Mouse (Mus musculus): ENCODE data around the gene Tax1bp1. TPM values are rescaled to one million over a fixed set of nuclear protein-coding genes. Genes with fewer than 3 reads are reported as not detected.
"Not testable (repeated sequence)": the region's sequence is repeated elsewhere in the genome, so short reads cannot be mapped to it uniquely, and the experiment has no call there.

Tax1bp1 gene
- 100 to 1,000 TPM; 107 to 113 TPM for total RNA-seq (2021)

DNA sequence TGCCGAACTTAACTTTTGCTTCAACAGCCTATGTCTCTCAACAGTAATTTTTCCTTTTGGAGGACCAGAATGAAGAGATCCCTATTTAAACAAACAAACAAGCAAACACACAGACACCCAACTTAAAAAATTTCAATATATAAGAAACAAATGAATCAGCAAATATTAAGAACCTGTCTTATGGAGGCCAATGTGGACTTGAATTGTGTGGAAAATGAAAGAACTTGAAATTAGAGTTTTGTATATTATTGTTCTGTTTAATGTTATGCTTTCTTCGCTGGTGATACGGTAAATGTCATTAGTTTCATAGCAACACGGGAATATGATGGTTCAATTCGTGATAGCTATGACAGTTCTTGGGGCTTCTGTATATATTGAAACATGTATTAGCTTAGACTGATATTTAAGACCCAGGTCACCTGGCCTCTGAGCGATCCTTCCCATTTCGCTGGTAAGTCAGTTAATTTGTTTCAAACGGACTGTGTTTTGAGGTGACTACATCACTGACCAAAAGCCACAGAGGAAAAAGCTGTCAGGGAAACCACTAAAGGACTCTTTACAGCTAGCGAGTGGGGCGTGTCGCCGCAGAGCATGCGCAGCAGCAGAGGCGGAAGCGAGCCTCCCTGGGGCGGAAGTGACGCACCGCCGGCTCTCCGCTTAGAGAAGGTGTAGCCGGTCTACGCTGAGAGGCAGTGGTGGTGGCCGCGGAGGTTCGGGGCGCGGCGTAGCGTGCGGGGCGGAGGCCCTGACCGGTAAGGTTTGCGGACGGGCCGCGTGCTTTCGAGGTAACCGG lies at the start of gene Tax1bp1:
Gene Tax1bp1 (plus strand): TSS at position 626 of the 793 bp plus-strand sequence.
- DNase-seq = peak; percentile 94

DNA sequence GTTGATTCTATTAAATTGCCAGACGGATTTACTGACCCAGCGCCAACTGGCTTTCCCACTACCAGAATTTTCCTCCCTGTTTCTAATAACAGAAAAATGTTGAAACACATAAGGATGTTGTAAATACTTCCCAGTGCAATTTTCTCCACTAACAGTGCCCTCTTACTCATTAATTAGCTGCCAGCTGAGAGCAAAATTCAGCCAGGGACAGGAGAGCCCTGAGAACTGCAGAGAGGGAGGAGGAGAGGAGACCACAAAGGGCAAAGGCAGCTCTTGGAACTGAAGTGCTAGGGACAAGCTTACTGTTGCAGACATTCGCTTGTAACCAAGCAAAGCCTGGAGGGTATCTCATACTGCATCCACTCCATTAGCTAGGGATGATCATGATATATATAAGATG lies 45.9 kb upstream of the Tax1bp1 start:
- DNase-seq = no peak

DNA sequence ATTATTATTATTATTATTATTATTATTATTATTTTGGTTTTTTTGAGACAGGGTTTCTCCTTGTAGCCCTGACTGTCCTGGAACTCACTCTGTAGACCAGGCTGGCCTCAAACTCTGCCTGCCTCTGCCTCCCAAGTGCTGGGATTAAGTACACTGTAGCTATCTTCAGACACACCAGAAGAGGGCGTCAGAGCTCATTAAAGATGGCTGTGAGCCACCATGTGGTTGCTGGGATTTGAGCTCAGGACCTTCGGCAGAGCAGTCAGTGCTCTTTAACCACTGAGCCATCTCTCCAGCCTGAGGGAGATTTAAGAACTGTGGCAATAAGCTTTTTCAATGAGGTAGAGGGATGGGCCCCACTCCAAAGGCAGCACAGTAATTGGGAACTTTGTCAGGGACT lies 43.7 kb upstream of the Tax1bp1 start:
- not testable (repeated sequence) for DNase-seq

DNA sequence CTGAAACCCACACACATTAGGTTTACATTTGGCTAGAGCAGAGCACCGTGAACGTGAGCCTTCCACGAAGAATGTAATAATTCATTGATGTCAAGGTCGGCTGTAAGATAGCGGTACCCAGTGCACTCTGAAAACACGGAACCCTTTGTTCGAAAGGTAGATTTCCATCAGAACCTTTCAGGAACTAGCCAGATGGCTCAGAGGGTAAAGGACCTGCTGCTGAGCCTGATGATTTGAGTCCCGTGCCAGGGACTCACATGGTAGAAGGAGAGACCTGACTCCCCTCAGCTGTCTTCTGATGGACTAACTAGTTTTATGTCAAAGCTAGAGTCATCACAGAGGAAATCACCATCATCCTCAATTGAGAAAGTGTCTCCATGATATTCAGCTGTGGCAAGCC lies 41.7 kb upstream of the Tax1bp1 start:
- no peak for DNase-seq

DNA sequence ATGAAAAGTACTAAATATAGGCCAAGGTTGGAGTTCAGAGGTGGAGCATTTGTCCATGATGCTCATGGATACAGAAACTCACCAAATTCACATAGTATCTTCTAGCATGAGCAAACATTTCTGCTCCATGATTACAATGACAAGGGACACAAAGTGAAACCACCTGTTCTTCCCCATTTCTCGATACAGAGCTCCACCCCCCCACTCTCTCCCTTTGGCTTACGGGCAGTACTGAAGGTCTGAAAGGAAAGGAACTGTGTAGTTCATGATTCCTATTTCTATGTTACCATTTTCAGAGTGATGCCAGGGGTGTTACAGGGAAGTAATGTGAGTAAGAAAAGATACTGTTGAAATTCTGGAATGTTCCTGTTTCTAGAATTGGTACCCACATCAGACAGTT lies 41.0 kb upstream of the Tax1bp1 start:
- DNase-seq = no peak

DNA sequence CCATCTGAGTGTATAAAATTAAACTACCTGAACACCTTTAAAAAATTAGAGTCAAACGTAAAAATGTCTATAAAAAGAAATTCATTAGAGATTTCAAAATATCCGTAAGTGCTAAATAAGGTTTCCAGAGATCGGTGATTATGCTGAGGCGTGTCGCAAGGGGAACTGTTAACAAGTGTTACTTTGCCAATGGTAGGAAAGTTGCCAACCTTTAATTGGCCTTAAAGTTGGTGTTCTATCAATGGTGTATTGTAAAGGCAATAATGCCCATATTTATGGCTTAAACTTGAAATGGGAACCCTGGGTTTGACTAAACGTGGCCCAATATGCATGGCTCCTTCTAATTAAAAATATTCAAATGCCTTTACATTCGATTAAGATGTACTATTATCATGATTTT lies 39.8 kb upstream of the Tax1bp1 start:
- no peak for DNase-seq

DNA sequence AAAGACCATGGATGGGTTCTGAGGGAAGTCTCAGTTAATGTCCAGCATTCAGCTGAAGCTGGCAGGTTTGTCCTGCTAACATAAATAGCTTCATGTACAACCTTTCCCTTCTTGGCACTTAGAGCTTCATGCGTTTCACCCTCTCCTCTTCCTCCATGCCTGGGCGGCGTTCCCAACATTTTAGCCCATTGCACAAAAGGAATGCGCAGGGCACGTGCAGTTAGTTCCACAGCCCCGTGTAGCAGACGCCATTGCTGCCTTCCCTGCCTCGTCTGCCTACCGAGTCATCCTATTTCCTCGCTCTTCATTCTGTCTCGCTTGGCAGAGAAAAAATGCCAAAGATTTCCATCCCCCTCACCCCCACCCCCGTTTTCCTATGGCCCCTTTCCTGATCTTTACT lies 39.0 kb upstream of the Tax1bp1 start:
- no peak for DNase-seq

DNA sequence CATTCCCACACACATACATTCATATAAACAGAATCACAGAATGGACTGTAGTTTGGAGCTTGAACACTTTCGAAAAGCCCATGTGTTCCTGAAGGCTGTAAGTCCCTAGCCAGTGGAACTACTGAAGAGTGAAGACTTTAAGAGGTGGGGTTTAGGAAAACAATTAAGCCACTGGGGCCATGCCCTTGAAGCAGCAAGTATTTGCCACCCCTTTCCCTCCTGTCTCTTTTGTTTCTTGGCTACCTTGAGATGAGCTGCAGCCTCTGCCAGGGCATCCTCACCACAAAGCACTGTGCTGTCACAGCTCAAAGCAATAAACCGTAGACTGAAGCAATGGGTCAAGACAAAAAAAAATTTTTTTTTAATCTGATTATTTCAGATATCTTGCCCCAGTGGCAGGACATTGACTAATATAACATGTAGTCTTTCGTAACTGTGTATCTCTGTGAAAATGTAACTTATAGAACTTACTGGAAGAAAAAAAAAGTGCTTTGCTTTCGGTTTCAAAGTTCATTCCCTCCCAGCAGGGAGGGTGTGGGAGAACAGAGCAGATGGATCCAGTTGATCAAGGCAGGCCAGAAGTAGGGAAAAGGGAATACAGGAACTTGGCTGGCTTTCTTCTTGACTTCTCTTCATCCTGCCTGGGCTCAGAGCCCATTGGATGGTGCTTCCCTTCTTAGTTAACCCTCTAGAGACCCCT lies 38.2 kb upstream of the Tax1bp1 start:
- peak; percentile 9 for DNase-seq

DNA sequence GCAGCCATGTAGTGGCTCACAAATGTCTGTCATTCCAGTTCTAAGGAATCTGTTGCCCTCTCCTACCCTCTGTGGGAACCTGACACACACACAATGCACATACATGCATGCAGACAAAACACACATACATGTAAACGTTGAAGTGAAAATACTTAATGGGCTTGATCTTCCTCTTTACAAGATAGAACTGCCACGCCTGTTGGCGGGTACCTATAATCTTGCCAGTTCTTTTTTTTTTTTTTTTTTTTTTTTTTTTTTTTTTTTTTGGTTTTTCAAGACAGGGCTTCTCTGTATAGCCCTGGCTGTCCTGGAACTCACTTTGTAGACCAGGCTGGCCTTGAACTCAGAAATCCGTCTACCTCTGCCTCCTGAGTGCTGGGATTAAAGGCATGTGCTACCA lies 36.0 kb upstream of the Tax1bp1 start:
- DNase-seq = not testable (repeated sequence)

DNA sequence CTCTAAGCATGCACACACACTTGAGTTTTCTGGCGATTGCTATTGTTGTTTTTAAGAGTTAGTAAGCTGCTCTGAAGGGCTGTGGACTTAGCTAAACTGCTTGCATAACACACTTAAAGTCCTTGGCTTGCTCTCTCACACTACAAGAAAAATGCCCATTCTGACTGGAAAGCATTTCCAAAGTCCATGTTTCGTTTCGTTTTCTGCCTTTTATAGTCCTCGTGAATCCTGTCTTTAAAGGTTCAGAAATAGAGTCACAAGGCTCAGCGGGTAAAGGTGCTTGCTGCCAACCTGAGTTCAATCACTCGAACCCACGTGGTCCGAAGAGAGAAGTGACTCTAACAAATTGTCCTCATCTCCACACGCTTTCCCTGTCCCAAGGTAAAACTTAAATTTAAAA lies 34.0 kb upstream of the Tax1bp1 start:
- no peak for DNase-seq

DNA sequence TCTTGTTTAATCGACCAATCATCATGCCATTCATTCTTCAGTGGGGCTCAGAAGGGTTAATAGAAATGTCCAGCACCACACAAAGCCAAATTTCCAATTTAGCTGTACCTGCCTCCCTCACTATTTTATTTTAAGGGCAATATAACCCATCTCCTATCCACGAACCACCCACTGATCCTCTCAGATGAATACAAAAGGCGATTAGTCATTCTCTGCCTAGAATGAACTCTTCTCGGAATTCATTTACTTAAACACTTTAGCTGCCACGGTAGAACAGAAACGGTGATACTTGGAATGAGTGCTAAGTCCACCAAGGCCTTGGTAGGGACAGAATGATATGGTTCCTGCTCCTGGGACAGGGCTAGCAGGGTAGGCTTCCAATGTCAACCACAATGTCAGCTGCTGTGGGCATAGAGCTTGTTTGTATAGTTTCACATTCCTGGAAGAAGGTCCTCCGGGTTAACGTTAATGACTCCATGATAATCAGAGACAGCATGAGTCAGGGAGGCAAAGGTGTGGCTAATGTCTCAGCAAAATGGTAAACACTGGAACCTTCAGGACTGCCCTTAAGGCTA lies 33.0 kb upstream of the Tax1bp1 start:
- no peak for DNase-seq

DNA sequence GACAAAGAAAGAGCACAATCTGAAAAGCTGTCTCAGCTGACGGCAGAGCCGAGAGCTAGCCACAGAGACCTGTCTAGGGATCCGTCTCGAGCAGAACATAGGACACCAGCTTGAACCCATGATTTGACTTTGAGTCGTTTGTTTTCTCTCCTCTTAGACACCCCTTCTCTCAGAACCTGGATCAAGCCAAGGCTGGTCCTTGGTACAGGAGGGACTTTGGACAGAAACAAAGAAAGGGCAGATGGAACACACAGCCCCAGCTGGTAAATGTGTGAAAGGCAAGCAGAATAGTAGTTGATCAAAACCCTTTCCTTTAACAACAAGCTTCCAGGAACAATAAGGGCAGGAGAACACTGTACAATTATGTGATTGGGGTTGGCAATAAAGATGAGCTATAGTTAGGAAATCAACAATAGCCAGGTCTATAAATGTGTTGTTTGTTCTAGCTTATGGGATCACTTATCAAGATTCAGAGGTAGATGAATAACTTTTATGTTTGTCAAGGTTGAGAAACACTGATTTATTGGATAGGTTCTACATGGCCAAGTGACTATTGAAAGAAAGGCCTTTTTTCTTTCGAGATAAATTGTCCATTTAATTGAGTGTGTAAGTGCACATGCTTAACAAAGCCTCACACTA lies 31.6 kb upstream of the Tax1bp1 start:
- DNase-seq = no peak

DNA sequence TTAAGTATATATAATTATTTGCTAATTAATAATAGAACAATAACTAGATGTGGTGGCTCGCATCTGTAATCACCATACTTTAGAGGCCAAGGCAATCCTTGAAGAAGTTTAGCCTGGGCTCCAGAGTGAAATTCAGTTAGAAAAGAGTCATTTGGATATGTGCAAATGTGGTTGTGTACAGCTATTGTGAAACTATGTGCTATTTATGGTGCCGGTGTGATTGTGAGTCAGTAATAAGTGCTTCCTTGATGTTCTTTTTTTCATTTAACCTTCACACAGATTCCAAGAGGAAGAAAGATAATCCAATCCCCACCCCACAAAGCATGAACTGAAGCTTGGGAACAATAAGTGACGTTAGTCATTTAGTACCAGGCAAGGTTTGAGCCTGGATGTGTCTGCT lies 30.9 kb upstream of the Tax1bp1 start:
- DNase-seq = no peak

DNA sequence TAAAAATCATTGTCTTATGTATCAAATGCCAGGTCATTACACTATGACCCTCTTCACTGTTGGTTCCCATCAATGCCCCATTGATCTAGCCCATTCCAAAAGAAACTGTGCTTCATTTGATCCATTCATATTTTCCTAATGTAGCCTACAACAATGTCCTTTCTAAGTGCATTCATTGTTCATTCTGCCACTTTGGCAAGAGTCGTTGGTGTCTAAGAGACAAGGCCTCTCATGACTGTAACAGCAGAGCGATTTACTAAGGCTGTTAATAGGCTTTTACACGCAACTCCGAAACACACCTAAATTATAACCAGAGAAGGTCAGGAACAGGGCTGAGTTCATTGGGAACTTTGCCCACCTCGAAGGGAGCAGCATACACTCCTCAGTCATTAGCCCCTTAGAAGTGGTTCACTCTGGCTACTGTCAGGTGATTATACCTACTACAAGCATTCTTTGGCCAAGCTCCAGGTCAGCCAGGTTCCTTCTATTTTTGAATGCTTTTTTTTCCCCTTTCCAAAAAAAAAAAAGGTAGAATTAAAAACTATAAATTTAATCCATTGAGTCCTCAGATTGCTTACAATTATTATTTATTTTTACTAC lies 26.5 kb upstream of the Tax1bp1 start:
- DNase-seq = no peak

DNA sequence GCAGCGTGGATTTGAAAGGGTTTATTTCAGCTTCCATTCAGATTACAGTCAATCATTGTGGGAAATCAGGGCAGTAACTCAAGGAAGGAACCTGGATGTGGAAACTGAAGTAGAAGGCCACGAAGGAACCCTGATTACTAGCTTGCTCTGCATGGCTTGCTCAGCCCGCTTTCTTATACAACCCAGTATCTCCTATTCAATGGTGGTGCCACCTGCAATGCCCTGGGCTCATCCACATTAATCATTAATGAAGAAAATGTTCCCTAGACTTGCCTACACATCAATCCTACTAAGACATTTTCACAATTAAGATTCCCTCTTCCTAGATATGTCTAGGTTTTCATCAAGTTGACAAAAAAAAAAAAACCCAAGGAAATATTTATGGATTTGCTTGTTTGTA lies 23.2 kb upstream of the Tax1bp1 start:
- DNase-seq = no peak

DNA sequence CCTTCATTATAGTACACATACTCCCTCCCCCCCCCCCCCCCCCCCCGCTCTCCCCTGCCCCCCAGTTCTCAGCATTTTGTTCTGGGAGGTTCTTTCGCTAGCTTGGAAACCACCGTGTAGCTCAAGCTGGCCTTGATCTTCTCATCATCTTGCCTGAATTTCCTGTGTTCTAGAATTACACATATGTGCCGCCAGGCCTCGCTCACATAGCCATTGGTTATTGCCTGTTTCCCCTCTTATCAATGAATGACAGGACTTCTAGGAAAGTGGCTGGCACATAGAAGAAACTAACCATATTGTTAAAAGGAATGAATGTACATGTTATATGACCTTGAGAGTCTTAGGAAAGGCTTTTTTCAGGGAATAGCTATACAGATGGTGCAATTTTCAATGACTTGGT lies 21.7 kb upstream of the Tax1bp1 start:
- DNase-seq = no peak

DNA sequence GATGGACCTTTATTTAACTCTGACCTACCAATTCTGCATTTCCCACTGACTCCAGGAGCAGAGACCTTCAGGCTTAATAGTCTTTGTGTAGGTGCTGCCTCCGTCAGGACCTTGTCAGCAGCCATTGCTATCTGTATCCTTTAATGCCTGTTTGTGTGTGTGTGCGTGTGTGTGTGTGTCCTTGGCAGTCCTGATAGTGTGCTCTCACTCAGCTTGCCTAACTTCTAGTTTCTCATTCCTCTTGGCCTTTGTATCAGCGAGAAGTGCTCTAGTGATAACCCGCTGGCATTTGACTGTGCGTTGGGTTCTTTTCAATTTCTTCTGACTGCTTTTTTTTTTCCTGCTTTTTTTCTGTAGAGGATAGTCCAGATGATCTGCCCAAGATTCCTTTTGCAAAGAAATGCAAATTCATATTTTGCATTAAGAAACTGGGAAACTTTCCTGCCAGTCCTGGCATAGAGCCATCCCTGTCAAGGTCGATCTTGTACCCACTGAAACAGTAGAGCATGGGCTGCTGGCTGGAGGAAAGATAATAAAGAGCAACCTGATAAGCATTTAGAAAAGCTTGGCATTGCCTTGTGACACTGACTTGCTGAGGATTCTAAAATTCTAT lies 21.0 kb upstream of the Tax1bp1 start:
- peak; percentile 26 for DNase-seq

DNA sequence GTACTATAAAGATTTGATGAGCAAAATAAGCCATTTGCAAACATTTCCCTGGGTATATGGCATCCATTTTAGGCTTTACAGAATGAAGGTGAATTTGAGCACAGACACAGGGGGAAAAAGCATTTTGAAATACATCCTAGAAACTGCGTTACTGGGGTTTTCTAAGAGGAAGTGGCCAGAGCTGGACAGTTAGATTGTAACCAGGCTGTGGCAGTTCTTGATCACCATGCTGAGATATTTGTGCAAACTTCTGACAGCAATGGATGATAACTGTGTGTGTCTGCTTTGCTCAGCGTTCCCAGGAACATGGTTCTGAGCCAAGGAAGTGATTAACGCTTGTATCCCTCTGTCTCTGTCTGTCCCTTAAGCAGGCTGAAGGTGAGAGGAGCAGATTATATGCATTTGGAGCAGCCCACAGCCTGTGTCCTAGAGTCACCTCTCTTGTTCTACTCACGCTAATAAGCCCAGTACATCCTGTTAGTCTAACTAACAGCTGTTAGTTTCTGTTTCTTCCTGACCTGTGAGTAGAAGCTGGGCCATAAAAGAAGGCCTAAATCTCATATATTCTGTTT lies 15.5 kb upstream of the Tax1bp1 start:
- DNase-seq = no peak

DNA sequence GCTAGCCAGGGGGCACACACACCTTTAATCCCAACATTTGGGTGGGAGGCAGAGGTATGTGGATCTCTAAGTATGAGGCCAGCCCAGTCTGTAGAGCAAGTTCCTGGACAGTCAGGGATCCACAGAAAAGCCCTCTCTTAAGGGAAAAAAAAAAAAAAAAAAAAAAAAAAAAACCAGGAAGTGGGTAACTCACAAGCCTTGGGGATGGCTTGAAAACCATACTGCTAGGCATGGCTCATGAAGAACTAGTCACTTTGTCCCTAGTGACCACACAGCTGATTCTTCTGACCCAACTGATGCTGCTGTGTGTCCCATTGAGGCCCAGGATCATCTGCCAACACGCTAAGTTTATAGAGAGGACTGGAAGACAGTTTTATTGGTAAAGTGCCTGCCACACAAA lies 14.5 kb upstream of the Tax1bp1 start:
- DNase-seq = no peak

DNA sequence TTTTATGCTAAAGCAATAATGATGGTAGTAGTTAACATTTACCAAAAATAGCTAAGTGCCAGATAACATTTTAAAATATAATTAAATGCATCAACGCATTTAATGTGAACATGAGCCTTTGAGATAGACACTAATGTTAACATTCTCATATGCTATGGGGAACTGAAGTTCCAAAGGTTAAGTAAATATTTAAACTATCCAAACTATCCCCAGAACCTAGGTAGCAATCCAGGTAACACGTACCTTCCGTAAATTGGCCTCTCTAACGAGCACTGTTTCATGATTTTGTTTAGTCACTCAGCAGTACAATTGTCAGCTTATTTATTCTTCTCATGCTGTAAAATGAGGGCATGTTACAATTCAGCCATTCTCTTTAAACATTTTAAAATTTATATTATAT lies 13.6 kb upstream of the Tax1bp1 start:
- DNase-seq = no peak

DNA sequence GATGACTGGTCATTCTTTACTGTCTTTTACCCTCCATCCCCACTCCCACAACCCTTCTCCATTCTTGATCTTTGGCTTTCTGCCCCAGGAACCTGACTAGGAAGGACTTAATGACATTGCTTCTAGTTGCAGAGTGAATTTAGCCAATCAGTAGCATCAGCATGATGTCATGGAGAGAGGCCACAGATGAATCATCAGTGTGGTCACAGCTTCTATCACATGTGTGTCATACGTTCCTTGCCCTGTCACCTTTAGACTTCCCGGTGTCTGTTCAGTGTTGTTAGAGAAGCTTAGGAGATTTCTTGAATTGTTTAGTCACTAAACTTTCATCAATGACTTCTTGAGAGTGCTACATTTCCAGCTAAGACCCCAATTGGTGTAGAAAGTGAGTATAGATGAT lies 10.3 kb upstream of the Tax1bp1 start:
- DNase-seq = no peak

DNA sequence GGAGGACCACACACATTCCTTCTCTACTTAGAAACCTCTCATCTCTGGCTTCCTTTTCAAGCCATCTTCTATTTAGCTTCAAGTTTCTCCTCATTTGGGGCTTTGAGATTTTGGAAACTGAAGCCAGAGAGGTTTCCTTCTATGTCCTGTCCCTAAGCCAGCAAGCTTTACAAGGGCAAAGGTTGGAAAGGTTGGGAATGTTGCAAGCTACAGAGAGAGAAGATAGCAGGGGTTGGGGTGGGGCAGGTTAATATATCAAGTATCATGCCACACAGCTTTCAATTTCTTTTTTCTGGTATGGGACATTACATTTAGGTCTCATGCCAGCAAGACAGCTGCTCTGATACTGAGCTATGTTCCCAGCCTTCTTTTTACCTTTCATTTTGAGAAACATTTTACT lies 8.2 kb upstream of the Tax1bp1 start:
- DNase-seq = no peak
